Mouse (Mus musculus) hindbrain, embryonic 15.5 days (tissue): Measurements from ENCODE around the gene Naa20. TPM values are rescaled to one million over a fixed set of nuclear protein-coding genes. Genes with fewer than 3 reads are reported as not detected.

Experiments used
- ATAC-seq: fragments of 200-750 bp; cut with Nextera tagmentation; 2 replicates; pipeline ENCODE4 v1.8.0; 2017; ENCODE audit warnings: low read depth, moderate number of reproducible peaks, moderate TSS enrichment; ENCODE audit not compliant: low FRiP score
- H3K27ac ChIP-seq: fragments of 300-500 bp; sonication (generic); replicated peaks from 2 replicates; pipeline ENCODE4 v1.5.1; 2015; ENCODE audit warnings: mild to moderate bottlenecking, inconsistent platforms
- H3K27me3 ChIP-seq: fragments of 300-500 bp; sonication (generic); 2 replicates; pipeline ENCODE4 v1.6.1; 2015; ENCODE audit warnings: control low read depth, inconsistent platforms
- H3K36me3 ChIP-seq: fragments of 300-500 bp; sonication (generic); 2 replicates; pipeline ENCODE4 v1.6.1; 2015; ENCODE audit warnings: control low read depth, inconsistent platforms
- H3K4me1 ChIP-seq: fragments of 300-500 bp; sonication (generic); replicated peaks from 2 replicates; pipeline ENCODE4 v1.6.1; 2015; ENCODE audit warnings: control low read depth, inconsistent platforms
- H3K4me2 ChIP-seq: fragments of 300-500 bp; sonication (generic); 2 replicates; pipeline ENCODE4 v1.6.1; 2015; ENCODE audit warnings: moderate library complexity, mild to moderate bottlenecking, inconsistent platforms
- H3K4me3 ChIP-seq: fragments of 300-500 bp; sonication (generic); 2 replicates; pipeline ENCODE4 v1.5.1; 2015; ENCODE audit warnings: mild to moderate bottlenecking, inconsistent platforms
- H3K9ac ChIP-seq: fragments of 300-500 bp; sonication (generic); 2 replicates; pipeline ENCODE4 v1.6.1; 2015; ENCODE audit warnings: inconsistent platforms
- H3K9me3 ChIP-seq: fragments of 300-500 bp; sonication (generic); 2 replicates; pipeline ENCODE4 v1.6.1; 2016; ENCODE audit warnings: control low read depth, inconsistent platforms
- WGBS: fragments of 180-500 bp; shearing (Covaris S2); methylation state at CpG from one replicate; pipeline ENCODE4 v1.1.7; 2015; 5-methylcytosine and 5-hydroxymethylcytosine counted together
- polyA plus RNA-seq: library from polyadenylated mRNA; unstranded; fragments of >200 nt; fragmentation: Nextera tagmentation; extraction: Ambion mirVana; gene quantifications from 2 replicates; pipeline ENCODE4 v1.2.1, GENCODE M21; 2015

Naa20 gene
- polyA plus RNA-seq: 126 TPM in 2 replicates

- peak within 1 kb of the TSS; percentile 97 for H3K4me3 ChIP-seq
- H3K27ac ChIP-seq: peak within 1 kb of the TSS; percentile 83; the same call in 1 of the 2 replicates
- H3K4me1 ChIP-seq: peaks cover 22% of the 10 kb centered on the region
- WGBS: 89% methylated on average over 6 of the region's 6 CpGs
- H3K9me3 ChIP-seq: no peaks in the 10 kb centered on the region
- peak within 1 kb of the TSS; percentile 64 for H3K4me2 ChIP-seq
- no peak for ATAC-seq
- H3K36me3 ChIP-seq: no peaks in the 10 kb centered on the region
- H3K27me3 ChIP-seq: no peaks in the 10 kb centered on the region
- H3K9ac ChIP-seq: peak within 1 kb of the TSS; percentile 90; the same call in 1 of the 2 replicates
Observed at GRCm38 (mm10) chr2:145901861-145902260, at the start of gene Naa20. Gene Naa20 (plus strand): TSS chr2:145902099.

- Histone ChIP-seq H3K4me2 (no peak overlapping the region), H3K27me3 (no peaks in the 10 kb centered on the region), H3K4me1 (peaks cover 32% of the 10 kb centered on the region), H3K9me3 (no peaks in the 10 kb centered on the region), H3K27ac (no peak overlapping the region), H3K36me3 (no peaks in the 10 kb centered on the region), H3K4me3 (no peak overlapping the region), H3K9ac (no peak overlapping the region)
- ATAC-seq: no peak
- WGBS: 94% methylated on average over 9 of the region's 9 CpGs
Observed at GRCm38 (mm10) chr2:145855831-145856230, 46.1 kb upstream of the Naa20 start.

DNA sequence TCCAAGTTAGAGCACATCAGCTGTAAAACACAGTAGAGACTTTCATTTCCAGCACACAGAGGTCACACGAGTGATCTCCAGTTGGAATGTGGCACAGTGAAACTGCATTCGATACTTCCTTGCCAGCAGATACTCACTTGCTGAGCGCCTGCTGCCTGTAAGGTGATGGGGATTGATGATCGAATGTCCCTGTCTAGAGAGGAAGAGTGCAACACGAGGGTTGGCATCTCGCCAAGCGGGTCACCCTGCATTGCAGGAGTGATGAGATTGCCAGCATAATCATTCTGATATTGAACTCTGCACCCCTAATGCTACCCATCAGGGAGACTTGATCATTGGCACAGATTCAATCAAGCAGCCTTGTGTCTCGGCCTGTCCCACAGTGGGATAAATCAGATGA is 44.0 kb upstream of the Naa20 start:
- Histone ChIP-seq H3K9me3 (no peaks in the 10 kb centered on the region), H3K36me3 (no peaks in the 10 kb centered on the region), H3K4me2 (no peak overlapping the region), H3K27me3 (no peaks in the 10 kb centered on the region), H3K9ac (no peak overlapping the region), H3K4me3 (no peak overlapping the region), H3K4me1 (peaks cover 41% of the 10 kb centered on the region), H3K27ac (no peak overlapping the region)
- WGBS: 63% methylated on average over 8 of the region's 8 CpGs
- ATAC-seq: no peak

DNA sequence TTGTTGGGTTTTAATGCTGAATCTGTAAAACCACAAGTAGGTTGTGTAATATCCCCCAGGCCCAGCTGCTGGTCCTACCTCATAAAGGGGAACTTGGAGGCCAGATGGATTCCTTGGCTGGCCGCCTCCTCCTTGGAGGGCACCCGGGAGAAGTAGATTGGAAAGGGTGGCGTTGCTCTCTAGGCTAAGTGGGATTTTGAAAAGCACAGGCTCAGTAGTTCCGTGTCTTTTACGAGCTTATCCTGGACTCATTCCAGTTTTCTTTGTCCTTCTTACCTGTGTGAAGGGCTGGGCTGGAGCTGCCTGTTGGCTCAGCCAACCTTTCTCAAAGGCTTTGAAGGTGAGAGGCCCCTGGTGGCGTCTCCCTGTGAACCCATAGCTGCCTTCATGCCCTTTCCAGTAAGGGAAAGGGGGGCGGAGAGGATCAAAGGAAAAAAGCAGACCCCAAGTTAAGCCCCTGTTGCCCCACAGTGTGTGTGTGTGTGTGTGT is 42.4 kb upstream of the Naa20 start:
- no peak overlapping the region; the same call in 1 of the 2 replicates for H3K9ac ChIP-seq
- H3K36me3 ChIP-seq: no peaks in the 10 kb centered on the region
- 0 out of 2 replicates have a peak, but pooled peaks have one; percentile 35 for ATAC-seq
- no peak overlapping the region for H3K4me3 ChIP-seq
- peak overlapping the region; percentile 56 for H3K4me2 ChIP-seq
- no peaks in the 10 kb centered on the region for H3K9me3 ChIP-seq
- 55% methylated on average over 7 of the region's 7 CpGs for WGBS
- H3K27me3 ChIP-seq: no peaks in the 10 kb centered on the region
- peaks cover 41% of the 10 kb centered on the region for H3K4me1 ChIP-seq
- peak overlapping the region; percentile 83 for H3K27ac ChIP-seq

- Histone ChIP-seq H3K9me3 (no peaks in the 10 kb centered on the region), H3K4me2 (peak overlapping the region; percentile 56), H3K27ac (peak overlapping the region; percentile 83), H3K4me3 (peak overlapping the region; percentile 38), H3K27me3 (no peaks in the 10 kb centered on the region), H3K9ac (peak overlapping the region; percentile 37), H3K4me1 (peaks cover 41% of the 10 kb centered on the region), H3K36me3 (no peaks in the 10 kb centered on the region)
- WGBS: 8% methylated on average over 40 of the region's 40 CpGs
- peak; percentile 92 for ATAC-seq
Observed at GRCm38 (mm10) chr2:145859932-145860801, 41.7 kb upstream of the Naa20 start.

- no peaks in the 10 kb centered on the region for H3K27me3 ChIP-seq
- 49% methylated on average over 8 of the region's 8 CpGs for WGBS
- peak overlapping the region; percentile 83 for H3K27ac ChIP-seq
- H3K9ac ChIP-seq: peak overlapping the region; percentile 37
- no peak for ATAC-seq
- H3K4me3 ChIP-seq: peak overlapping the region; percentile 38
- peaks cover 41% of the 10 kb centered on the region for H3K4me1 ChIP-seq
- no peaks in the 10 kb centered on the region for H3K36me3 ChIP-seq
- no peaks in the 10 kb centered on the region for H3K9me3 ChIP-seq
- peak overlapping the region; percentile 56 for H3K4me2 ChIP-seq
Observed at GRCm38 (mm10) chr2:145861193-145862123, 40.4 kb upstream of the Naa20 start.

- 0 out of 2 replicates have a peak overlapping the region, but pooled peaks have one; percentile 5 for H3K9ac ChIP-seq
- H3K36me3 ChIP-seq: no peaks in the 10 kb centered on the region
- peak overlapping the region; percentile 54 for H3K27ac ChIP-seq
- no peaks in the 10 kb centered on the region for H3K9me3 ChIP-seq
- WGBS: 31% methylated on average over 10 of the region's 10 CpGs
- H3K4me3 ChIP-seq: peak overlapping the region; percentile 38
- H3K4me2 ChIP-seq: peak overlapping the region; percentile 56
- peaks cover 41% of the 10 kb centered on the region for H3K4me1 ChIP-seq
- no peak for ATAC-seq
- H3K27me3 ChIP-seq: no peaks in the 10 kb centered on the region
Observed at GRCm38 (mm10) chr2:145862206-145862817, 39.6 kb upstream of the Naa20 start.

DNA sequence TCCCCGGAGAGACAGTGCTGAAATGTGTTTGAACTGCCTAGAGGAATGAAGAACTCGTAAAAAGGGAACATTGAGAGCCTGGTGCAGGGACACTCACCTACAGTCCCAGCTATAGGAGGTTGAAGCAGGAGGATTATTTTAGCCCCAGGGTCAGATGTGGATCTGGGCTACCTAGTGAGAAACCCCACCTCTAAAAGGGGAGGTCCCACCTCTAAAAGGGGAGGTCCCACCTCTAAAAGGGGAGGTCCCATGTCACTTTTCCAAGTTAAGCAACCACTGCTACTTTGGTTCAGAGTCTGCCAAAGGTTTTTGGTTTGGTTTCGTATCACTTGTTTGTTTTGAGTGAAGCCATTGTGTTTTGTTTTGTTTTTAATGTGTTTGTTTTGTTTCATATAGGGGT is 36.6 kb upstream of the Naa20 start:
- no peak overlapping the region for H3K27ac ChIP-seq
- H3K27me3 ChIP-seq: no peaks in the 10 kb centered on the region
- no peak overlapping the region for H3K4me3 ChIP-seq
- no peaks in the 10 kb centered on the region for H3K36me3 ChIP-seq
- H3K9me3 ChIP-seq: no peaks in the 10 kb centered on the region
- 91% methylated on average over 3 of the region's 3 CpGs for WGBS
- no peak overlapping the region for H3K4me2 ChIP-seq
- H3K4me1 ChIP-seq: peaks cover 14% of the 10 kb centered on the region; the same call in 1 of the 2 replicates
- no peak overlapping the region for H3K9ac ChIP-seq
- ATAC-seq: no peak

- WGBS: 95% methylated on average over 3 of the region's 3 CpGs
- Histone ChIP-seq H3K4me1 (peaks cover 6% of the 10 kb centered on the region; the same call in 1 of the 2 replicates), H3K4me3 (no peak overlapping the region), H3K27ac (no peak overlapping the region), H3K9me3 (no peaks in the 10 kb centered on the region), H3K9ac (no peak overlapping the region), H3K4me2 (no peak overlapping the region), H3K36me3 (no peaks in the 10 kb centered on the region), H3K27me3 (no peaks in the 10 kb centered on the region)
- ATAC-seq: no peak
Observed at GRCm38 (mm10) chr2:145866238-145866637, 35.7 kb upstream of the Naa20 start.

DNA sequence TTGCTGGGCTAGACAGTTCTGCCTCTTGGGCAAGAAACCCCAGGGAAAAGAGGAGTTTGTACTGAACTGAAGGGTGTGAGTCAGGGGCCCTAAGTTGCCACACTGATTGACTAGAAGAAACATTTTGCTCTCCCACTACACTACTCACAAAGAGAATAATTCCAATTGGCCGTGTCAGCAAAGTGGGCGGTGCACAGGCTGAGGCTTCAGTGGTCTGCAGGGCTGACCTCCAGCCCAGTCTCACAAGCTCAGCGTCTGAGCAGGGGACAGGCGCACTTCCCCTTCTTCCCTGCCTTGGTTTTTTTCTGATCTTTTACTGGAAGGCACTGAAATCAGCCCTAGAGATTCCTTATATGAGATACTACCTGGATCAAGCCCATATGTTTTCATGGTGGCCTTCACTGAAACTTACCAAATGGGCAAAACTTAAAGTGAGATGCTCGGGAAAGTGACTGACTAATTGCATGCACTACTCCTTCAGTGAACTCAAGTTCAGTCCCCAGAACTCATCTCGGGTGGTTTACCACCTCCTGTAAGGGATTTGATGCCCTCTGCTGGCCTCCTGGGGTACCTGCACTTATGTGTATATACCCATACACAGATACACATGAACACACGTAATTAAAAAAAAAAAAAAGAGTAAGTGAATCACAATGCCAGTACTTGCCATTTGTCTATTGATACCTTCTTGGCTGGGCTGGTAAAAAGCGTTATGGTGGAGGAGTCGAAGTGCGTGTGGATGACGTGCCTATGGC is 35.0 kb upstream of the Naa20 start:
- no peak overlapping the region for H3K4me2 ChIP-seq
- no peak overlapping the region for H3K4me3 ChIP-seq
- no peaks in the 10 kb centered on the region for H3K36me3 ChIP-seq
- H3K9me3 ChIP-seq: no peaks in the 10 kb centered on the region
- WGBS: 93% methylated on average over 11 of the region's 11 CpGs
- H3K27me3 ChIP-seq: no peaks in the 10 kb centered on the region
- H3K9ac ChIP-seq: no peak overlapping the region
- no peaks in the 10 kb centered on the region for H3K4me1 ChIP-seq
- ATAC-seq: no peak
- no peak overlapping the region for H3K27ac ChIP-seq

GRCm38 (mm10) chr2:145871308-145871707 is 30.6 kb upstream of the Naa20 start:
- ATAC-seq: no peak
- H3K4me2 ChIP-seq: no peak overlapping the region
- H3K9me3 ChIP-seq: no peaks in the 10 kb centered on the region
- no peak overlapping the region for H3K27ac ChIP-seq
- H3K27me3 ChIP-seq: no peaks in the 10 kb centered on the region
- no peak overlapping the region for H3K9ac ChIP-seq
- 91% methylated on average over 4 of the region's 4 CpGs for WGBS
- H3K4me3 ChIP-seq: no peak overlapping the region
- no peaks in the 10 kb centered on the region for H3K4me1 ChIP-seq
- no peaks in the 10 kb centered on the region for H3K36me3 ChIP-seq
